ENCODE assay signal across 9 mouse cellular contexts in genomic region chr1:64088604-64089320, GRCm38 (mm10). TPM values are rescaled to one million over a fixed set of nuclear protein-coding genes. Genes with fewer than 3 reads are reported as not detected.
DNase-seq lines count a peak whose midpoint lies in the region; ATAC-seq and TF ChIP-seq lines count a peak whose summit lies in the region.
"Had no signal": no experiment of that assay in that cellular context is flagged by ENCODE, and none has a peak within 500 bp of the region (broad histone marks: within the 10 kb centered on the region; RNA-seq: fewer than 3 reads in every experiment).

No protein-coding gene starts in this region.

- H3K9ac ChIP-seq in forebrain, embryonic 13.5 days, result no peak overlapping the region
- H3K9ac ChIP-seq in kidney, postnatal 0 days (ENCODE audit: low read depth, low read length), result no peak overlapping the region
- no peak overlapping the region; the same call in 1 of the 2 replicates for H3K9ac ChIP-seq in midbrain, embryonic 13.5 days (replicated peaks)

- DNase-seq in heart, adult 18-20 months, result peak; percentile 54 to 65
- no peak for DNase-seq in heart, postnatal 10 days
- no peak for DNase-seq in kidney, postnatal 0 days (ENCODE audit: low spot score)
- DNase-seq in ovary, adult 18-20 months (ENCODE audit: low spot score), result no peak
- DNase-seq in gastrocnemius, postnatal 25 days, result no peak
- DNase-seq in testis, postnatal 14 days (ENCODE audit: low spot score), result no peak

- no peaks in the 10 kb centered on the region for H3K27me3 ChIP-seq in forebrain, embryonic 13.5 days
- no peaks in the 10 kb centered on the region for H3K27me3 ChIP-seq in kidney, postnatal 0 days (ENCODE audit: insufficient read depth, low read length)
- no peaks in the 10 kb centered on the region for H3K27me3 ChIP-seq in midbrain, embryonic 13.5 days

- WGBS in forebrain, embryonic 13.5 days, result 71% methylated on average over 12 of the region's 12 CpGs
- WGBS in kidney, postnatal 0 days, result 35% methylated on average over 12 of the region's 12 CpGs
- WGBS in midbrain, embryonic 13.5 days, result 65% methylated on average over 12 of the region's 12 CpGs

- no peak overlapping the region for H3K4me3 ChIP-seq in forebrain, embryonic 13.5 days
- H3K4me3 ChIP-seq in kidney, postnatal 0 days (replicated peaks; ENCODE audit: low read depth, low read length), result no peak overlapping the region
- no peak overlapping the region for H3K4me3 ChIP-seq in midbrain, embryonic 13.5 days (replicated peaks)
- H3K4me3 ChIP-seq: erythroblast, embryonic 14.5 days had no signal

- peak overlapping the region; percentile 88 for H3K27ac ChIP-seq in forebrain, embryonic 13.5 days
- peak overlapping the region; percentile 62 for H3K27ac ChIP-seq in kidney, postnatal 0 days
- peak overlapping the region; percentile 71 for H3K27ac ChIP-seq in midbrain, embryonic 13.5 days

- TF ChIP-seq CTCF in kidney, postnatal 0 days (IDR thresholded peaks at IDR 0.05; ENCODE audit: low read depth), result no peak

- H3K36me3 ChIP-seq in forebrain, embryonic 13.5 days (ENCODE audit: poor library complexity, severe bottlenecking), result no peaks in the 10 kb centered on the region
- no peaks in the 10 kb centered on the region for H3K36me3 ChIP-seq in kidney, postnatal 0 days (ENCODE audit: insufficient read depth, low read length)
- H3K36me3 ChIP-seq in midbrain, embryonic 13.5 days, result no peaks in the 10 kb centered on the region

- peak overlapping the region; percentile 49 for H3K4me2 ChIP-seq in forebrain, embryonic 13.5 days
- peak overlapping the region; percentile 49 for H3K4me2 ChIP-seq in kidney, postnatal 0 days (ENCODE audit: low read length)
- no peak overlapping the region for H3K4me2 ChIP-seq in midbrain, embryonic 13.5 days (replicated peaks)

- ATAC-seq in forebrain, embryonic 13.5 days, result no peak; the same call in 1 of the 2 replicates
- peak; percentile 25; the same call in 1 of the 2 replicates for ATAC-seq in kidney, postnatal 0 days (replicated peaks; ENCODE audit: low FRiP score, low read depth)
- peak; percentile 50 for ATAC-seq in midbrain, embryonic 13.5 days

- intact Hi-C loops in heart, postnatal 10 days (cut with DNase I), result no loop called here

- H3K9me3 ChIP-seq in forebrain, embryonic 13.5 days (replicated peaks), result no peaks in the 10 kb centered on the region
- no peaks in the 10 kb centered on the region for H3K9me3 ChIP-seq in kidney, postnatal 0 days (replicated peaks; ENCODE audit: low read length)
- no peaks in the 10 kb centered on the region for H3K9me3 ChIP-seq in midbrain, embryonic 13.5 days

- H3K4me1 ChIP-seq in forebrain, embryonic 13.5 days, result peaks cover 60% of the 10 kb centered on the region
- peaks cover 14% of the 10 kb centered on the region; the same call in 1 of the 2 replicates for H3K4me1 ChIP-seq in kidney, postnatal 0 days (replicated peaks; ENCODE audit: insufficient read depth, low read length)
- H3K4me1 ChIP-seq in midbrain, embryonic 13.5 days (replicated peaks), result peaks cover 83% of the 10 kb centered on the region

RNA-seq across cellular contexts. Expression of gene Klf7, which starts 33.3 kb away (rescaled TPM):
- 10 to 100 TPM; 14.5 to 18.4 TPM for total RNA-seq in heart, adult 18-20 months (2021)
- total RNA-seq in heart, postnatal 10 days (2021), result 10 to 100 TPM; 21.5 to 24.0 TPM
- 66.4 and 76.8 TPM in 2 replicates for polyA plus RNA-seq in forebrain, embryonic 13.5 days (2015; fragmentation: Nextera tagmentation; extraction: Ambion mirVana)
- polyA plus RNA-seq in kidney, postnatal 0 days (2015; fragmentation: Nextera tagmentation; extraction: Ambion mirVana), result 17.9 and 19.2 TPM in 2 replicates
- polyA plus RNA-seq in midbrain, embryonic 13.5 days (2015; fragmentation: Nextera tagmentation; extraction: Ambion mirVana), result 84.5 and 92.2 TPM in 2 replicates
- 1 to 10 TPM; 7.1 to 8.6 TPM for total RNA-seq in gastrocnemius, postnatal 25 days (2021)

Comparison
In these comparisons a context has a peak if more than half of its experiments do, and no peak if none do; other contexts are left out.
1. DNase-seq: peak in heart, adult 18-20 months (2 of 2); none in heart, postnatal 10 days (0 of 2), kidney, postnatal 0 days (single experiment), ovary, adult 18-20 months (single experiment), gastrocnemius, postnatal 25 days (single experiment) and testis, postnatal 14 days (single experiment).
2. Peak in every context shown above with its lines, with median percentiles within 50 percentile points of each other: H3K27ac ChIP-seq.